Mouse (Mus musculus) MEL (cell line): Measurements from ENCODE around the gene Cntd1.

ENCODE experiments used
- CTCF ChIP-seq, 3 experiments: IDR thresholded peaks in 2 of 3; conservative IDR thresholded peaks in 1 of 3; 2 replicates each; pipeline ENCODE4 v1.5.1; 2011 to 2012; ENCODE audit warnings: low read length in 3 of 3, low read depth in 2 of 3, mild to moderate bottlenecking in 2 of 3, improper control_type of control experiment in 1 of 3, inconsistent platforms in 1 of 3, mixed read lengths in 1 of 3, moderate library complexity in 1 of 3; ENCODE audit not compliant: control insufficient read depth in 1 of 3, insufficient read depth in 1 of 3, poor library complexity in 1 of 3, severe bottlenecking in 1 of 3
- ELF1 ChIP-seq: IDR thresholded peaks from 2 replicates; pipeline ENCODE4 v1.6.1; 2014; ENCODE audit warnings: low read depth, mild to moderate bottlenecking, inconsistent platforms, low read length, improper control_type of control experiment, moderate library complexity
- GATA1 ChIP-seq: IDR thresholded peaks from 2 replicates; pipeline ENCODE4 v1.6.1; 2011; ENCODE audit warnings: low read depth, low read length, improper control_type of control experiment
- KAT2A ChIP-seq: conservative IDR thresholded peaks from 2 replicates; pipeline ENCODE4 v1.6.1; 2012; ENCODE audit warnings: low read depth, low read length, improper control_type of control experiment, inconsistent platforms
- MAZ ChIP-seq: IDR thresholded peaks from 2 replicates; pipeline ENCODE4 v1.6.1; 2012; ENCODE audit warnings: low read depth, mild to moderate bottlenecking, inconsistent platforms, low read length, improper control_type of control experiment
- POLR2A ChIP-seq, 2 experiments: IDR thresholded peaks; 2 replicates each; pipeline ENCODE4 v1.6.1; 2011 to 2012; ENCODE audit warnings: low read length in 2 of 2, mild to moderate bottlenecking in 2 of 2, control low read depth in 1 of 2, improper control_type of control experiment in 1 of 2, low read depth in 1 of 2, moderate library complexity in 1 of 2; ENCODE audit not compliant: control insufficient read depth in 1 of 2, insufficient read depth in 1 of 2, poor library complexity in 1 of 2
- POLR2AphosphoS2 ChIP-seq: IDR thresholded peaks from 2 replicates; pipeline ENCODE4 v1.6.1; 2011; ENCODE audit warnings: low read length, improper control_type of control experiment
- SMC3 ChIP-seq: IDR thresholded peaks from 2 replicates; pipeline ENCODE4 v1.6.1; 2011; ENCODE audit warnings: low read depth, low read length, improper control_type of control experiment
- TAL1 ChIP-seq: IDR thresholded peaks from 2 replicates; pipeline ENCODE4 v1.6.1; 2012; ENCODE audit warnings: mild to moderate bottlenecking, inconsistent platforms, low read length, moderate library complexity, mixed read lengths
- TCF12 ChIP-seq: IDR thresholded peaks from 2 replicates; pipeline ENCODE4 v1.6.1; 2014; ENCODE audit warnings: low read depth, mild to moderate bottlenecking, inconsistent platforms, low read length, improper control_type of control experiment, moderate library complexity
- USF1 ChIP-seq: IDR thresholded peaks from 2 replicates; pipeline ENCODE4 v1.6.1; 2014; ENCODE audit warnings: low read depth, mild to moderate bottlenecking, inconsistent platforms, low read length, improper control_type of control experiment, moderate library complexity
- USF2 ChIP-seq, 2 experiments: IDR thresholded peaks; 2 replicates each; pipeline ENCODE4 v1.6.1; 2011 to 2012; ENCODE audit warnings: improper control_type of control experiment in 2 of 2, low read length in 2 of 2, borderline replicate concordance in 1 of 2, inconsistent platforms in 1 of 2, low read depth in 1 of 2, mild to moderate bottlenecking in 1 of 2; ENCODE audit not compliant: insufficient read depth in 1 of 2
- ZMIZ1 ChIP-seq: IDR thresholded peaks from 2 replicates; pipeline ENCODE4 v1.6.1; 2012; ENCODE audit warnings: low read depth, mild to moderate bottlenecking, inconsistent platforms, low read length, improper control_type of control experiment, moderate library complexity
- ZNF384 ChIP-seq: IDR thresholded peaks from 2 replicates; pipeline ENCODE4 v1.6.1; 2012; ENCODE audit warnings: low read depth, mild to moderate bottlenecking, inconsistent platforms, low read length, improper control_type of control experiment

DNA sequence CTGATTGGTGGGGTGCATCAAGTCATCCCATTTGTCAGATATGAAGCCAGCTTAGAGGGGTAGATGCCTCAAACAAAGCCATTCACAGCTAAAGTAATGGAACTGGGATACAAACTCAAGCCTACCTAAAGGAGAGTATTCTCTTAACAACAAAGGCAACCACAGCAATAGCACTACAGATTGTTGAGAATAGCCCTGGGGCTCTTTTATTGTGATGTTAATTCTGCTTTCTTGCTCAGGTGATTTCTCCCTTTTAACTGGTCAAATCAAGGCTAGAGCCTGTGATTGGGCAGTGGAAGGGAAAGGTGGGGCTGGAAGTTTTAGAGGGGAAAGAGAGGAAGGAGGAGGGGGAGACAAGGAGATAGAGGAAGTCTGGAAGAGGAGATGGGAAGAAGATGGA is 44.7 kb upstream of the Cntd1 start:
- no peak for TF ChIP-seq ZMIZ1
- TF ChIP-seq USF2 (IDR thresholded peaks at IDR 0.05; ENCODE audit: borderline replicate concordance in 1 of 2, insufficient read depth in 1 of 2, low read depth in 1 of 2, low read length in 2 of 2), result no peak
- no peak for TF ChIP-seq CTCF (IDR thresholded peaks at IDR 0.05 in 2 of 3, conservative IDR thresholded peaks at IDR 0.05 in 1 of 3; ENCODE audit: control insufficient read depth in 1 of 3, insufficient read depth in 1 of 3, low read depth in 2 of 3, low read length in 3 of 3, poor library complexity in 1 of 3, severe bottlenecking in 1 of 3)
- TF ChIP-seq POLR2A (IDR thresholded peaks at IDR 0.05; ENCODE audit: control insufficient read depth in 1 of 2, insufficient read depth in 1 of 2, low read depth in 1 of 2, low read length in 2 of 2, poor library complexity in 1 of 2), result no peak
- no peak for TF ChIP-seq KAT2A
- TF ChIP-seq TCF12, result no peak
- no peak for TF ChIP-seq SMC3
- TF ChIP-seq USF1, result no peak
- TF ChIP-seq TAL1, result no peak
- no peak for TF ChIP-seq GATA1
- no peak for TF ChIP-seq ELF1
- no peak for TF ChIP-seq ZNF384
- TF ChIP-seq POLR2AphosphoS2, result no peak
- no peak for TF ChIP-seq MAZ
